Mouse (Mus musculus) liver, embryonic 14.5 days (tissue): ENCODE measurements around the gene A630095N17Rik.

Experiments
- CTCF ChIP-seq: IDR thresholded peaks from 2 replicates; pipeline ENCODE4 v1.5.1; 2016; ENCODE audit warnings: antibody characterized with exemption, low read depth, control low read depth
- EP300 ChIP-seq: IDR thresholded peaks from 2 replicates; pipeline ENCODE4 v1.6.1; 2016; ENCODE audit warnings: antibody characterized with exemption, low read depth

DNA sequence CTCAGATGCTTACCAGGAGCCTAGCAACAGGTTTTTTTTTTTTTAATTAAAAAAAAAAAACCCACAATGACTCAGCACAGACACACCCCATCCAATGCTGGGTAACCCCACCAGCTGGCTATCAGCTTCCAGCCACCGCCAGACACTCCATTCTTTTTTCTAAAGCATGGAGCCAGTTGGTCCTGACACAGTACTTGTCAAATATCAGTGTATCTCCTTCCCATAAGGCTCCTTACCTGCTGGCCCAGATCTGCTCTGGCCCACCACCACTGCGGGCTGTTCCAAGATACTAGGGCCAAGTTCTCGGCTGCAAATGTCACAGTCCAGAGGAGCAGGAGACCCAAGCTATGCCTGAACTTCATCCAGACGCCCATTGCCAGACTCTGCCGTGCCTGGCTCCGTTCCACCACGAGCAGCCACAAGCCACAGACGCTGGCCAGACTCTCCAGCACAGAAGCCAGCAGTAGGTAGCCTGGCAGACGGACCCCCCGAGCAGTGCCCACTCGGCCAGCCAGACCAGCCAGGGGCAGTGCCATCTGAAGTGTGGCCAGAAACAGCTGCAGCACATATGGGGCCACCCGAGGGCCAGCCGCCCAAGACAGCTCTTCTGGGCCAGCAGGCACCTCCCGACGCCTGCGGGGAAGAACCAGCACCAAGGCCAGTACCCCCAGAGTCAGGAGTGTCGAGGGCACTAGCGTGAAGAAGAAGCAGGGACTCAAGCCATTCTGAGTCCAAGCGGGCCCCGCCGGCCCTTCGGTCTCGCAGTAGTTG is 52.4 kb downstream of the A630095N17Rik start:
- TF ChIP-seq CTCF (no peak), EP300 (peak; percentile 71)
